Mouse (Mus musculus) heart, embryonic 14.5 days (tissue): ENCODE measurements around the gene Gnptg. TPM values are rescaled to one million over a fixed set of nuclear protein-coding genes. Genes with fewer than 3 reads are reported as not detected.

Source experiments
- ATAC-seq: fragments of 200-750 bp; cut with Nextera tagmentation; 2 replicates; pipeline ENCODE4 v1.8.0; 2017; ENCODE audit warnings: low read depth, moderate TSS enrichment; ENCODE audit not compliant: insufficient number of reproducible peaks, insufficient read depth, low FRiP score
- H3K27ac ChIP-seq, 2 experiments: fragments of 200-500 bp in 1 of 2; fragments of 300-500 bp in 1 of 2; sonication (generic) in 1 of 2; replicated peaks in 1 of 2; 2 replicates each; pipeline ENCODE4 v1.5.1; 2012 to 2014; ENCODE audit warnings: low read depth in 2 of 2, low read length in 2 of 2, control low read depth in 1 of 2, mild to moderate bottlenecking in 1 of 2, mixed read lengths in 1 of 2; ENCODE audit not compliant: control insufficient read depth in 1 of 2, insufficient read depth in 1 of 2
- H3K27me3 ChIP-seq: fragments of 300-500 bp; sonication (generic); 2 replicates; pipeline ENCODE4 v1.6.1; 2014; ENCODE audit warnings: mild to moderate bottlenecking, low read length, control low read depth; ENCODE audit not compliant: control insufficient read depth, insufficient read depth
- H3K36me3 ChIP-seq: fragments of 300-500 bp; sonication (generic); 2 replicates; pipeline ENCODE4 v1.6.1; 2014; ENCODE audit warnings: mild to moderate bottlenecking, control low read depth, low read length, mixed read lengths; ENCODE audit not compliant: control insufficient read depth, insufficient read depth
- H3K4me1 ChIP-seq, 2 experiments: fragments of 200-500 bp in 1 of 2; fragments of 300-500 bp in 1 of 2; sonication (generic) in 1 of 2; 2 replicates each; pipeline ENCODE4 v1.6.1; 2012 to 2014; ENCODE audit warnings: low read length in 2 of 2, control low read depth in 1 of 2, mixed read lengths in 1 of 2; ENCODE audit not compliant: control insufficient read depth in 2 of 2, insufficient read depth in 2 of 2
- H3K4me2 ChIP-seq: fragments of 300-500 bp; sonication (generic); 2 replicates; pipeline ENCODE4 v1.6.1; 2014; ENCODE audit warnings: mild to moderate bottlenecking, low read length
- H3K4me3 ChIP-seq, 2 experiments: fragments of 200-500 bp in 1 of 2; fragments of 300-500 bp in 1 of 2; sonication (generic) in 1 of 2; 2 replicates each; pipeline ENCODE4 v1.5.1; 2012 to 2014; ENCODE audit warnings: low read length in 2 of 2, mild to moderate bottlenecking in 2 of 2, control low read depth in 1 of 2, low read depth in 1 of 2, moderate library complexity in 1 of 2; ENCODE audit not compliant: control insufficient read depth in 1 of 2, insufficient read depth in 1 of 2
- H3K9ac ChIP-seq: fragments of 300-500 bp; sonication (generic); 2 replicates; pipeline ENCODE4 v1.6.1; 2014; ENCODE audit warnings: mild to moderate bottlenecking, low read length
- H3K9me3 ChIP-seq: fragments of 300-500 bp; sonication (generic); 2 replicates; pipeline ENCODE4 v1.6.1; 2016; ENCODE audit warnings: low read length, control low read depth; ENCODE audit not compliant: control insufficient read depth
- WGBS: fragments of 180-500 bp; shearing (Covaris S2); extraction: QIAGEN DNeasy Blood & Tissue Kit; methylation state at CpG from one replicate; pipeline ENCODE4 v1.1.7; 2014; 5-methylcytosine and 5-hydroxymethylcytosine counted together
- polyA plus RNA-seq: library from polyadenylated mRNA; unstranded; fragments of >200 nt; fragmentation: Nextera tagmentation; extraction: Ambion mirVana; gene quantifications from 2 replicates; pipeline ENCODE4 v1.2.1, GENCODE M21; 2014

Gene Gnptg
- polyA plus RNA-seq, 1 experiment from 2014 or later, result 25.9 TPM

DNA sequence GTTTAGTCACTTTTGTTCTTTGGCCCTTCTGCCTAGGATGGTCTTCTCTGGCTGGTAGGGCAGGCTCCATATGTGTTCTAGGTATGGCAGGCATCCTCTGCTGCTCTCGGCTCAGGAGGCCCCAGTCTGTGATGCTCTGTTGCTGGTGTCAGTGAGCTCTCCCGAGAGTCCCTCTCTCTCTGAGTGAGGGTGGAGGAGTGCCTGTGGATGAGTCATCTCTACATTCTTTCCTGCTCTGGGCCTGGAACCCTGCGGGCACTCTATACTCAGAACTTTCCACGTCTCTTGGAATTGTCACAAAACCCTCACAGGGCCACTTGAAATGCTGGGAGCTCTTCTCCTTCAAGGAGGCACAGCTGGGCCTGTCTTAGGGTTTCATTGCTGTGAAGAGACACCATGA lies 28.2 kb downstream of the Gnptg start:
- no peak for ATAC-seq
- Histone ChIP-seq H3K9me3 (no peaks in the 10 kb centered on the region), H3K27ac (no peak overlapping the region), H3K36me3 (peaks cover 100% of the 10 kb centered on the region), H3K9ac (no peak overlapping the region), H3K4me1 (no peaks in the 10 kb centered on the region), H3K27me3 (no peaks in the 10 kb centered on the region), H3K4me3 (no peak overlapping the region), H3K4me2 (no peak overlapping the region)
- WGBS, result 64% methylated on average over 4 of the region's 4 CpGs

DNA sequence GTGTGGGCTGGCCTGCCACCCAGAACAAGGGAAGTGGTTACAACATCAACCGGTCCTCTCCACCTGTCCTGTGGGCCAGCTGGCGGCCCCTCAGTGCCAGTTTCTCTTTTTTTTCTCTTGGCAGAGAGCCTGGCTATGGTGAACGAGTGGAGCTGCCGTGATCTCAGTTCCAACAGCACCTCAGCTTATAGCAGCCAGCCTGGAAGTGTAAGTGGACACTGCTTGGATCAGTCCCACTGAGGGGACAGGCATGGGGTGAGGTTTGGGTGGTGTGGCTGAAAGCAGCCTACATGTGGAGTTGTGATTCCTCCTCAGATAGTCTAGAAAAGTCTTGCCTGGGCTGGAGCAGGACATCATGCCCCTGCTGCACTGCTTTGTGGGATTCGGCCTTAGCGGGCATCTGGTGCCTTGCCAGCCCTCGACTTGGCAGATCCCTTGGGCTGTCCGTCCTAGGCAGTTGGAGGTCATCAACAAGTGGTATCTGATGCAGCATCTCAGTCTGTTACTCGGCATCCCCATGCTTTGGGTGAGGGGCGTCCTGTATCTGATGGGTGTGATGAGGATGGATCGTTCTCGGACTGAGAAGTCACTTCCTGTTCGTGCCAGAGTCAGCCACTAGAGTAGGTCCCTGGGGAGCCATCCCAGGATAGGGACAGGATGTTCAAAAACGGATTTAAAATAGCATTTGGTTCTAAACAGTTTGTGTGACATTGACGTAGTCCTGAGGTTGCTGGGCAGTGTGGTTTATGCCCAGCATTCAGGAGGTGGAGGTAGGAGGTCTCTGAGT lies 29.1 kb downstream of the Gnptg start:
- peaks cover 99% of the 10 kb centered on the region for H3K36me3 ChIP-seq
- H3K27ac ChIP-seq, result no peak overlapping the region
- H3K4me1 ChIP-seq, result no peaks in the 10 kb centered on the region
- 74% methylated on average over 15 of the region's 15 CpGs for WGBS
- H3K4me2 ChIP-seq, result no peak overlapping the region
- no peaks in the 10 kb centered on the region for H3K9me3 ChIP-seq
- no peaks in the 10 kb centered on the region for H3K27me3 ChIP-seq
- no peak overlapping the region for H3K4me3 ChIP-seq
- no peak overlapping the region for H3K9ac ChIP-seq
- no peak for ATAC-seq

DNA sequence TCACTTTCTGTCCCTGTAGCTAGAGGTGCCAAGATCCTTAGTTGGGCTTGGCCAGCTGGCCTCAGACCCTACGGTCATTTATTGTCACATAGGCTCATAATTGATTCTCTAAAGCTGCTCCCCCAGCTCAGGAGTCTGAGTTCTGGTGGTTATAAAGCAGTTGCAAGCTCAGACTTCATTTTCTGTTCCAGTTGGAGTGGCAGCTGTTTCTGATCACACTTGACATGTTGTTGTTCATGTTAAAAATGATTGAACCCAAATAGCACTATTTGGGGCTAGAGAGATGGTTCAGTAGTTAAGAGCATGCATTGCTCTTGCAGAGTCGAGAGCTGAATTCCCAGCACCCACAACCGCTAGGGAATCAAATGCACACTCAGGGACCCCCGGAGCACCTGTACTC lies 29.9 kb downstream of the Gnptg start:
- Histone ChIP-seq H3K4me1 (no peaks in the 10 kb centered on the region), H3K9me3 (no peaks in the 10 kb centered on the region), H3K4me2 (no peak overlapping the region), H3K27me3 (no peaks in the 10 kb centered on the region), H3K4me3 (no peak overlapping the region), H3K27ac (no peak overlapping the region), H3K36me3 (peaks cover 99% of the 10 kb centered on the region), H3K9ac (no peak overlapping the region)
- WGBS, result 93% methylated on average over 4 of the region's 4 CpGs
- ATAC-seq, result no peak

DNA sequence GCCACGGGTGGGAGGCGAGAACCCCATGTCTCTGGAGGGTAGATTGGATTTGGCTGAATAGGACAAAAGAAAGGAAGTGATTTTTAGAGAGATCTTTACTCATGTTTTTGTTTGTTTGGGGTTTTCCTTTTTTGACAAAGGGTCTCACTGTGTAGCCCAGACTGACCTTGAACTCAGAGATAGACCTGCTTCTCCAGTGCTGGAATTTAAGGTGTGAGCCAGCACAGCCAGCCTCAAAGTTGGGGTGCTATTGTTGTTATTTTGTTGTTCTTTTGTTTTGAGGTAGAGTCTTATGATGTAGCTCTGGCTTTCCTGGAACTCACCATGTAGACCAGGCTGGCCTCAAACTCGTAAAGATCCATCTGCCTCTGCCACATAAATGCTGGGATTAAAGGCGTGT lies 37.5 kb downstream of the Gnptg start:
- WGBS, result 85% methylated on average over 4 of the region's 4 CpGs
- no peaks in the 10 kb centered on the region for H3K4me1 ChIP-seq
- ATAC-seq, result no peak
- H3K4me3 ChIP-seq, result no peak overlapping the region
- no peak overlapping the region for H3K9ac ChIP-seq
- H3K36me3 ChIP-seq, result peaks cover 77% of the 10 kb centered on the region
- H3K4me2 ChIP-seq, result no peak overlapping the region
- no peak overlapping the region for H3K27ac ChIP-seq
- H3K9me3 ChIP-seq, result no peaks in the 10 kb centered on the region
- no peaks in the 10 kb centered on the region for H3K27me3 ChIP-seq

DNA sequence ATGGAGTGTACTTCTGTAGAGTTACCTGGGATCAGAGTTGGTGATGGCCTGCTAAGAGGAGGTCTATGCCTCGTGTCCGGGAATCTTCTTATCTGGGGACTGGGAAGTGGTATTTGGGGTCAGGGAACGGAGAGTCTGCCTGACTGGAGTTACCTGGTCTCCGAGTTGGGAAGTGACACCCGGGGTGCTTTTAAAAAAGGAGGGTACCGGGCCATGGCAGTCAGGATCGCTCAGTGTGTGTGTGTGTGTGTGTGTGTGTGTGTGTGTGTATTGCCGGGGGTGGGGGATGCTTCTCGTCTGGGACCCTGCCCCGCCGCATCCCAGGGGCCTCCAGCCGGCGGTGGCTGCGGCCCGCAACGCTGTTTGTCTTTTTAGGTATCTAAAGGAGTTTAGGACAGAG lies 50.8 kb downstream of the Gnptg start:
- Histone ChIP-seq H3K4me2 (peak overlapping the region; percentile 84), H3K9me3 (no peaks in the 10 kb centered on the region), H3K36me3 (peaks cover 32% of the 10 kb centered on the region), H3K4me3 (peak overlapping the region; percentile 79 to 99), H3K4me1 (peaks cover 9 to 27% of the 10 kb centered on the region in 2 experiments), H3K27ac (peak overlapping the region in 1 of 2 experiments; percentile 83; a peak in 1 of 4 replicates), H3K9ac (peak overlapping the region; percentile 88), H3K27me3 (no peaks in the 10 kb centered on the region)
- WGBS, result 2% methylated on average over 15 of the region's 16 CpGs
- ATAC-seq, result no peak

DNA sequence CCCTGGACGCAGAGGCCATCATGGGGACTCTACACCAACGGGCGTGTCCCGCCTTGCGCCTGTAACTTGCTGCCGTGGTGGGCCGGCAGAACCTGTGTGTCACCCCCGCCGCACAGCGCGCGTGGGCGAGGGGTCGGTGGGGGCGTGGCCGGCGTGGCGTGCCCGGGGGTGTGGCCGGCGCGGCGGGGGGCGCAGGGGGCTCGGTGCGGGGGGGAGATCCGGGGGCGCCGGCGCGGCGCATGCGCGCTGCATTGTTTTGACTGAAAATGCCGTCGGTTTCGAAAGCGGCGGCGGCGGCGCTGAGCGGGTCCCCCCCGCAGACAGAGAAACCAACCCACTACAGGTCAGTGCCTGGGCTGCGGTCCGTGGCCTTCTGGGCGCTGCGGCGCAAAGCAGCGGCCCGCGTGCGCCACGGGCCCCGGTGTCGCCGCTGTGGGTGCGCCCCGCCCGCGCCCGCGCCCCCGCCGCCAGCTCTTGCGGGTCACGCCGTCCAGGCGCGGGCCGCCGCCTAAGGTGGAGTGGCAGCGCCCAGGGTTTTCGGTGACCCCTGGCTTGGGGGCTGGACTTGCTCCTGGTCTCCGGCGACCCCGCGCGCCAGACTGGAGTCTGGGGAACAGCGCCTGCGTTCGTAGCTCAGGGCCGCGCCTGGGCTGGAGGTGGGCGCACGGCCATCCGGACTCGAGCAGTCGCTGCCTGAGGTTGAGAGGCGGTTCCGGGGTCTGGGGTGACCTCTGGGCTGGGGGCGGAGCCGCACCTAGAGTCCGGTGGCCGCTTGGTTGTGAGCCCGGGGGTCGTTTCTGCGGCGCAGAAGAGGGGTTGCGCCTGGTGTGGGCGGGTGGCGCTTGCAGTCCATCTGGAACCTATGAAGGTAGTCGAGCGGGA lies 51.5 kb downstream of the Gnptg start, which contains the start of gene Unkl:
Gene Unkl (plus strand): TSS at position 248 of the 882 bp plus-strand sequence.
- under 1% methylated on average over 104 of the region's 104 CpGs for WGBS
- H3K36me3 ChIP-seq, result peaks cover 25% of the 10 kb centered on the region
- H3K4me2 ChIP-seq, result peak within 1 kb of the TSS; percentile 84
- H3K27me3 ChIP-seq, result no peaks in the 10 kb centered on the region
- peak within 1 kb of the TSS; percentile 88 for H3K9ac ChIP-seq
- peak; percentile 64 for ATAC-seq
- peak within 1 kb of the TSS; percentile 75 to 83 for H3K27ac ChIP-seq
- H3K9me3 ChIP-seq, result no peaks in the 10 kb centered on the region
- peaks cover 11 to 32% of the 10 kb centered on the region in 2 experiments for H3K4me1 ChIP-seq
- peak within 1 kb of the TSS; percentile 79 to 99 for H3K4me3 ChIP-seq

DNA sequence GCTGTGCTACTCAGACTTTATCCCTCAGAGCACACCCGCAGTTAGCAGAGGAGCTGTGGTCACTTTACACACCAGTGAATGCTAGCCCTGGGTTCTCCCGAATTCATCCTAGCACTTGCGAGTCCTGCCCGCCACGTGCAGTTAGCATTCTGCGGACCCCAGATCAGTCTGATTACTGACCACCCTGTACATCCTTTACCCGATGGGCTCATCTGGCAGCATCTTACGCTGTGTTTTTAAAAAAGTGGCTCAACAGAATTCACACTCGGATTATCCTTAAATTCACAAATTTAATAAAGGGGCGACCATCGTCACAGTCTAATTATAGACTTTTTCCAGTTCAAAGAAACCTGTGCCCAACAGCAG lies 52.2 kb downstream of the Gnptg start:
- H3K9ac ChIP-seq, result peak overlapping the region; percentile 88
- H3K9me3 ChIP-seq, result no peaks in the 10 kb centered on the region
- 5% methylated on average over 11 of the region's 11 CpGs for WGBS
- 0 out of 2 replicates have a peak, but pooled peaks cover 3% of the 10 kb centered on the region for H3K27me3 ChIP-seq
- H3K36me3 ChIP-seq, result peaks cover 21% of the 10 kb centered on the region
- no peak for ATAC-seq
- H3K4me3 ChIP-seq, result peak overlapping the region; percentile 79 to 99
- peak overlapping the region; percentile 84 for H3K4me2 ChIP-seq
- H3K4me1 ChIP-seq, result peaks cover 11 to 32% of the 10 kb centered on the region in 2 experiments
- peak overlapping the region; percentile 75 to 83 for H3K27ac ChIP-seq
